Mouse (Mus musculus) liver, embryonic 16.5 days (tissue): ENCODE data around the gene Cln5. TPM values are rescaled to one million over a fixed set of nuclear protein-coding genes. Genes with fewer than 3 reads are reported as not detected.

Experiments
- ATAC-seq: fragments of 200-750 bp; cut with Nextera tagmentation; 2 replicates; pipeline ENCODE4 v1.8.0; 2017; ENCODE audit warnings: low read depth, mild to moderate bottlenecking, moderate number of reproducible peaks, moderate library complexity
- H3K27ac ChIP-seq: fragments of 300-500 bp; sonication (generic); 2 replicates; pipeline ENCODE4 v1.5.1; 2014; ENCODE audit warnings: mild to moderate bottlenecking, low read length
- H3K27me3 ChIP-seq: fragments of 300-500 bp; sonication (generic); 2 replicates; pipeline ENCODE4 v1.6.1; 2014; ENCODE audit warnings: low read depth, low read length, mixed read lengths; ENCODE audit not compliant: control insufficient read depth, insufficient read depth
- H3K36me3 ChIP-seq: fragments of 300-500 bp; sonication (generic); 2 replicates; pipeline ENCODE4 v1.6.1; 2014; ENCODE audit warnings: mild to moderate bottlenecking; ENCODE audit not compliant: control insufficient read depth, insufficient read depth
- H3K4me1 ChIP-seq: fragments of 300-500 bp; sonication (generic); 2 replicates; pipeline ENCODE4 v1.6.1; 2014; ENCODE audit warnings: low read depth, low read length, mixed read lengths; ENCODE audit not compliant: control insufficient read depth
- H3K4me2 ChIP-seq: fragments of 300-500 bp; sonication (generic); 2 replicates; pipeline ENCODE4 v1.6.1; 2014; ENCODE audit warnings: low read depth, low read length, mixed read lengths
- H3K4me3 ChIP-seq: fragments of 300-500 bp; sonication (generic); 2 replicates; pipeline ENCODE4 v1.5.1; 2014; ENCODE audit warnings: low read depth, mild to moderate bottlenecking, low read length
- H3K9ac ChIP-seq: fragments of 300-500 bp; sonication (generic); 2 replicates; pipeline ENCODE4 v1.6.1; 2014; ENCODE audit warnings: low read depth, low read length
- H3K9me3 ChIP-seq: fragments of 300-500 bp; sonication (generic); replicated peaks from 2 replicates; pipeline ENCODE4 v1.6.1; 2016; ENCODE audit warnings: low read length; ENCODE audit not compliant: control insufficient read depth
- WGBS: fragments of 180-500 bp; shearing (Covaris S2); extraction: QIAGEN DNeasy Blood & Tissue Kit; methylation state at CpG from one replicate; pipeline ENCODE4 v1.1.7; 2014; ENCODE audit not compliant: insufficient replicate concordance; 5-methylcytosine and 5-hydroxymethylcytosine counted together
- polyA plus RNA-seq: library from polyadenylated mRNA; unstranded; fragments of >200 nt; fragmentation: Nextera tagmentation; extraction: Ambion mirVana; gene quantifications from 2 replicates; pipeline ENCODE4 v1.2.1, GENCODE M21; 2015

Cln5 gene
- polyA plus RNA-seq, 1 experiment from 2014 or later, result 17.0 TPM

DNA sequence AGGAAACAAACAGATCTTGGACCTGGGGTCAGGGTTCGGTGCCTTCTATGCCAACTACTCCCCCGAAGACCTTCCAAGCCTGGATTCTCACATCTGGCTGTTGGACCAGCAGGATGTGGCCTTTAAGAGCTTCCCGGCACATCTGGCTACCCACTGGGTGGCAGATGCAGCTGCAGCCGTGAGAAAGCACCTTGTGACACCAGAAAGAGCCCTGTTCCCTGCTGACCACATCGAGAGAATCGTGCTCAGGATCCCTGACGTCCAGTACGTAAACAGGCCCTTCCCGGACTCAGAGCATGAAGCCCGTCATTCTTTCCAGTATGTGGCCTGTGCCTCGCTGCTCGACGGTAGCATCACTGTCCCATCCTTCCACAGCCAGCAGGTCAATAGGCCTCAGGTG is 15.3 kb upstream of the Cln5 start:
- no peak overlapping the region for H3K4me2 ChIP-seq
- H3K36me3 ChIP-seq, result no peaks in the 10 kb centered on the region
- WGBS, result 76% methylated on average over 13 of the region's 13 CpGs

DNA sequence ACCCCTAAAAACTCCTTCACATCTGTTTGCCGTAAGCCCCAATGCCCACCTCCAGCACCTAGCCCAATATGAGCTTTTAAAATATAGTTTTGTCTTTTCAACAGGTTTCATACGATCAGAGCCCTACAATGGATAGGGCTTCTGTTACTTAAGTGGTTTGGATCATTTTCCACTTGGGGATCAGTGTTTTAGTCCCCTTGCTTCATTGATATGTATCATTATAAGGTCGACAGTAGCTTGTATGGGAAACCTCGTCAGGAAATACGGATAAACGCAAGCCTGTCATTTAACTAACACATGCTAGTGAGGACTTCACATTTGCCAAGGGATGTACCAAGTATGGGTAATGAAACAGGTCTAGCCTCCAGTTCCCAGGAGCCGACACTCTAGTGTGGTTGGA is 13.4 kb upstream of the Cln5 start:
- no peak for ATAC-seq
- Histone ChIP-seq H3K36me3 (no peaks in the 10 kb centered on the region), H3K9me3 (no peaks in the 10 kb centered on the region), H3K4me3 (no peak overlapping the region), H3K4me1 (no peaks in the 10 kb centered on the region), H3K9ac (no peak overlapping the region), H3K27ac (no peak overlapping the region), H3K27me3 (no peaks in the 10 kb centered on the region), H3K4me2 (no peak overlapping the region)
- WGBS, result 74% methylated on average over 7 of the region's 7 CpGs

More for the DNA sequence above, 15.3 kb upstream of the Cln5 start:
- Histone ChIP-seq H3K9me3 (no peaks in the 10 kb centered on the region), H3K9ac (no peak overlapping the region), H3K27ac (no peak overlapping the region), H3K4me3 (no peak overlapping the region), H3K4me1 (no peaks in the 10 kb centered on the region), H3K27me3 (no peaks in the 10 kb centered on the region)
- ATAC-seq, result no peak

DNA sequence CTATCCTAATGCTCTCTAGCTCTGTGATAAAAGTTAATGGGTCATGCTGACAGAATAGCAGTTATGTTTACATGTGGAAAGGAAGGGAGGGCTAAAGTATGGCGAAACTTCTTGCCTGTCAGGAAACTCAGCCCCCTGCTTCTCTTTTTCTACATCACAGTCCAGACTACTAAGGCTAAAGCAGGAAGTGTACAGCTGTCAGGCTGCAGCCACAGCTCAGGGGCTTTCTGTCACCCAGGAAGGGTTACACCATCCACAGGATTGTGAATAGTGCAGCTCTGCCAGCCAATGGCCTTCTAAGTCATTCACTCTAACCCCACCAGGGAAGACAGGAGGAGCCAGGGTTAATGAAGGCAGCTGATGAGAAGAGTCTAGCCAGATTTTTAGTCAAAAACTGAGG is 11.0 kb upstream of the Cln5 start:
- WGBS, result 15% methylated on average over 1 of the region's 1 CpGs
- peak; percentile 74 for ATAC-seq
- H3K9ac ChIP-seq, result no peak overlapping the region
- no peaks in the 10 kb centered on the region for H3K9me3 ChIP-seq
- no peak overlapping the region for H3K4me3 ChIP-seq
- no peak overlapping the region for H3K4me2 ChIP-seq
- no peak overlapping the region for H3K27ac ChIP-seq
- H3K36me3 ChIP-seq, result no peaks in the 10 kb centered on the region
- H3K4me1 ChIP-seq, result no peaks in the 10 kb centered on the region
- no peaks in the 10 kb centered on the region for H3K27me3 ChIP-seq

DNA sequence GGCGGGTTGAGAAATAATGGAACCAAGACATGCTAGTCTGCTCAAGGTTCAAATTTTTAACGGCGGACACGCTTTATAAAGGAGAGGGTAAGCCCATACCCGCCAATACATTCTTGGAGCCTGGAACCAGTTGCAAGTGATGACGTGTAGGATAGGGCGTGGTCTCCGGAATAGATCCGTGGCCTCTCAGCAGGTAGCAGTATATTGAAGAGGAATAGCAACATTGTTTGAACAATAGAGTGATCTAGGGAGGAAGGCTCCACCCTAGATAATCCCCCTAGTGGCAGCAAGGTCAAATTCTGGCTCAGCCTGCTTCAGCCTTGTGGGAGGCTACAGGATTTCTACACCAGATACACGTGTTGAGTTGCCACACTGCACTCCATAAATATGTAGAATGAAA is 10.5 kb upstream of the Cln5 start:
- ATAC-seq, result 0 out of 2 replicates have a peak, but pooled peaks have one; percentile 27
- 62% methylated on average over 10 of the region's 10 CpGs for WGBS

DNA sequence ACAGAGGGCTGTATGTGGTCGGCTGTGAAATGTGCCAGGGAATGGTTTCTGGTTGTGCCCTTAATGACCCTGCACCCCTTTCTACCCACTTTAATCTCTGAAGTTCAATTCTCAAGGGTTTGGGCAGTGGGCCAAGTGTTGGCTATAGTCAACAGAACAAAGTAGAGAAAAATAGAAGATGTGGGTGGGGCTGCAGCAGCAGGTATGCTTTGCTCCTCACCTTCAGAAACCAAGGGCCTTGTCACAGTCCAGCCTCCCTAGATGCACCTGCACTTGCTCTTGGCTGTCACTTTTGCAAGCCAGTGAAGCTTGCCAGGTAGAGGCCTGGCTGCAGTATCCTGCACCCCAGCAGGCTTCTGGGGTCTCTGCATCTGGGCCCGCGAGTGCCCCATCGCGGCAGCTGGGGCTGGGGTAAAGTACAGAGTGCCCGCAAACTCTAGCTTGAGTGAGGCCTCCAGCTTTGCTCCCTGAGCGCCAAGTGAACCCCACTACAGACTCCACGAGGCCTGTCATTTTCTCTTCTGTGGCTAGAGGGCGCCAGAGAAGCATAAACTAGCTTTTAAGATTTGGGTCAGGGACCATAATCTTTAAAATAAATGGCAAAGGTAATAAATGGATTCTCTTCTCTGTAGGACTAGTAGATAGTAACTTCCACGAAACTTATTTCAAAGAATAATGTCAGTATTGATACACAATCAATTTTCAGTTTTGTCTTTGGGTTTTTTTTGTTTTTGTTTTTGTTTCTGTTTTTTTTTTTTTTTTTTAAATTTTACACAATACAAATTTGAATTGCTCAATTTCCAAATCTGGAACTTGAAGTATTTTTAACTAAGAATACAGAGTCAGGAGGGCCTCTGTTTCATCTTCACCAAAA is 4.5 kb upstream of the Cln5 start:
- no peaks in the 10 kb centered on the region for H3K27me3 ChIP-seq

More for the DNA sequence above, 10.5 kb upstream of the Cln5 start:
- Histone ChIP-seq H3K27ac (no peak overlapping the region), H3K27me3 (no peaks in the 10 kb centered on the region), H3K4me1 (no peaks in the 10 kb centered on the region), H3K4me2 (no peak overlapping the region), H3K36me3 (no peaks in the 10 kb centered on the region), H3K9me3 (no peaks in the 10 kb centered on the region), H3K9ac (no peak overlapping the region), H3K4me3 (no peak overlapping the region)

DNA sequence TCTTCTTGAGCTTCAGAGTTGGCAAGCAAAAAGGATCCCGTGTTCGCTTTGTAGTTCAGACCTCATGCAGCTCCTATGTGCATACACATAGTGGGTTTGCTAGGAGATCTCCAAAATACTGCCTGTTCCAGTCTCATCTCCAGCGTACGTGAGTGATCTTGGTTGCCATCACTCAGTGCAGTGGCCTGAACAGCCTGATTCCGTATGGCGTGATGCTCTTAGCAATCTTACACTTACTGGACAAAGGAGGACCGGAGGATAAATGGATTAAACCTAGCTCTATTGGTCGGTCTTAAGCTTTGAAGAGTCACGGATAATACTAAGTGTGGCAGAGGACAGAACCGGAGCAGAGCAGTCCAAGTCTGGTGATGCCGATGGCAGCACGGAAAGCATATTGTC is 552 bp upstream of the Cln5 start:
- H3K9ac ChIP-seq, result peak overlapping the region; percentile 64
- WGBS, result 24% methylated on average over 12 of the region's 12 CpGs
- peak overlapping the region; percentile 78 for H3K4me3 ChIP-seq
- H3K4me1 ChIP-seq, result peaks cover 19% of the 10 kb centered on the region
- H3K27ac ChIP-seq, result peak overlapping the region; percentile 98
- peaks cover 19% of the 10 kb centered on the region for H3K36me3 ChIP-seq
- ATAC-seq, result no peak
- peak overlapping the region; percentile 92 for H3K4me2 ChIP-seq
- H3K9me3 ChIP-seq, result no peaks in the 10 kb centered on the region
- no peaks in the 10 kb centered on the region for H3K27me3 ChIP-seq

More for the DNA sequence above, 4.5 kb upstream of the Cln5 start:
- H3K9ac ChIP-seq, result no peak overlapping the region
- ATAC-seq, result no peak
- H3K4me1 ChIP-seq, result peaks cover 11% of the 10 kb centered on the region
- no peak overlapping the region for H3K4me2 ChIP-seq
- no peaks in the 10 kb centered on the region for H3K9me3 ChIP-seq
- H3K4me3 ChIP-seq, result no peak overlapping the region
- H3K27ac ChIP-seq, result no peak overlapping the region
- no peaks in the 10 kb centered on the region for H3K36me3 ChIP-seq
- 7% methylated on average over 10 of the region's 10 CpGs for WGBS

DNA sequence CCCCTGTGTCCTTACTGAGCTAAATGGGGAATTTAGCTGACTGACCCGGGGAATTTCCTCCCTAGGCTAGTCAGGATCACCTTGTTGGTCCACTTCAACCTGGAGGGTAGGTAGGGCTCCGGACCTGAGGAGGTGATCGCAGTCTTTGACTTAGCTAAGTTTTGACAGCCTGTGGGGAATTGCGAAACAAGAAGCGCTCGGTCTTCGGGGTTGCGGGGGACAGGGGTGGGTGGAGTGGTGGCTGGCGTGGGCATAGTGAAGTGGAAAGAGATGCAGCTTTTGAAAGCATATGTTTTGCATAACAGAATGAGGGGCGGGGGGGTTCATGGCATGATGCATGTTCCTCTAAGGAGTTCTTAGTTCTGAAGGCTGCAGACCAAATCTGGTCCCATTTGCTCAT is 774 bp downstream of the Cln5 start:
- H3K36me3 ChIP-seq, result peaks cover 21% of the 10 kb centered on the region

DNA sequence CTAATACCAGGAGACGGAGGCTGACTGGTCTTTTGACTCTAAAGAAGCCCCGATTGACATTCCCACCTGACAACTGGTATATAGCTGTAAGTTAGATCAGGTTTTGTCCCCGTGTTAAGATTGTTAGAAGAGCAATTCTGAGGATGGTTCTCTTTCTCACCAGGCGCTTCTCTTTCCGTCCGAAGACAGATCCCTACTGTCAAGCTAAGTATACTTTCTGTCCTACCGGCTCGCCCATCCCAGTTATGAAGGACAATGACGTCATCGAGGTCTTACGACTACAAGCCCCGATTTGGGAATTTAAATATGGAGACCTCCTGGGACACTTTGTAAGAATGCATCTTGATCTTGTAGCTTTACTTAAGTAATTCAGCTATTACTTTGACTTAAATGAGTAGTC is 1.5 kb downstream of the Cln5 start:
- peaks cover 26% of the 10 kb centered on the region for H3K36me3 ChIP-seq
- no peak for ATAC-seq
- peak overlapping the region; percentile 92; the same call in 1 of the 2 replicates for H3K4me2 ChIP-seq
- H3K9me3 ChIP-seq, result no peaks in the 10 kb centered on the region
- H3K27ac ChIP-seq, result no peak overlapping the region
- no peaks in the 10 kb centered on the region for H3K27me3 ChIP-seq
- no peak overlapping the region for H3K9ac ChIP-seq
- no peak overlapping the region; the same call in 1 of the 2 replicates for H3K4me3 ChIP-seq
- 81% methylated on average over 12 of the region's 12 CpGs for WGBS
- H3K4me1 ChIP-seq, result peaks cover 15% of the 10 kb centered on the region

More for the DNA sequence above, 774 bp downstream of the Cln5 start:
- 3% methylated on average over 10 of the region's 10 CpGs for WGBS
- Histone ChIP-seq H3K9me3 (no peaks in the 10 kb centered on the region), H3K4me1 (peaks cover 15% of the 10 kb centered on the region), H3K4me3 (peak overlapping the region; percentile 78), H3K4me2 (peak overlapping the region; percentile 92), H3K27ac (peak overlapping the region; percentile 98), H3K9ac (peak overlapping the region; percentile 79), H3K27me3 (no peaks in the 10 kb centered on the region)
- no peak for ATAC-seq

DNA sequence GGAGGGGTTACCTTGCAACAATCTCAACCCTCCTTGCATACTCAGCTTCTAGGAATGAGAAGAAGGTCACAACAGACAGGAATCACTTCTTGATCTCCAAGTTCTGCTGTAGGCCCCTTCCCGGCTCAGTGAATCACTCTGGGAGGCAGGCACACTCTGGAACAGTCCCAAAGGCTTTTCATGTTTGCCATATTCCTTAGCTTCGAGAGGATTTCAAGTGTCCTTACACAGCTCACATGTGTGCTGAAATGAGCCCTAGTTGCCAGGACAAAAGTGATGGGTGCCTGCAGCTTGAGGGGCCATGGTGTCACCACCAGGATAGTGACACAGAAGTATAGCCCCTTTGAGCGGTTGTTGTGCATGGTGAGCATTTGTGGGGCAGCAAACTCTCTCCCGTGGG is 2.7 kb downstream of the Cln5 start:
- Histone ChIP-seq H3K4me3 (no peak overlapping the region), H3K4me1 (peaks cover 15% of the 10 kb centered on the region), H3K27ac (no peak overlapping the region), H3K27me3 (no peaks in the 10 kb centered on the region), H3K36me3 (peaks cover 30% of the 10 kb centered on the region), H3K4me2 (no peak overlapping the region), H3K9ac (no peak overlapping the region), H3K9me3 (no peaks in the 10 kb centered on the region)
- ATAC-seq, result no peak
- 82% methylated on average over 4 of the region's 4 CpGs for WGBS
